Mouse (Mus musculus): ENCODE results near the gene Tnni1.

Gene Tnni1

DNA sequence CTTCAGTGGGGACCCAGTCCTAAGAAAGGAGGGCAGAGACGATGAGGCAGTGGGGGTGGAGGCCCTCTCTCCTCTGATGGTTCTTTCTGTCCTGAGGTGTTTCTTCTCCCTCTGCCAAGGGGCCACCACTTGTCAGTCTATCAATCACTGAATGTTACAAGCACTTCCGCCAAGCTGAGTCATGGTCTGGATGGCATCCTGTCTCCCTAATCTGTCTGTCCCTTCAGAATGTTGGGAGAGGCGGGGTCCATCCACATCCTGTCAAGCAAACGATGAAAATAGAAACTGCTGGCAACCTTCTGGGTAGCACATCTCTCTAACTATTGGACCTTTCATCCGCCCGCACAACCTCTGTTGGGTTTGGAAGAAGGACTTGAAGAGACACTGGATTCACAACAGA is 65.2 kb downstream of the Tnni1 start:
- DNase-seq (ENCODE audit: low spot score in 2 of 2): no peak

DNA sequence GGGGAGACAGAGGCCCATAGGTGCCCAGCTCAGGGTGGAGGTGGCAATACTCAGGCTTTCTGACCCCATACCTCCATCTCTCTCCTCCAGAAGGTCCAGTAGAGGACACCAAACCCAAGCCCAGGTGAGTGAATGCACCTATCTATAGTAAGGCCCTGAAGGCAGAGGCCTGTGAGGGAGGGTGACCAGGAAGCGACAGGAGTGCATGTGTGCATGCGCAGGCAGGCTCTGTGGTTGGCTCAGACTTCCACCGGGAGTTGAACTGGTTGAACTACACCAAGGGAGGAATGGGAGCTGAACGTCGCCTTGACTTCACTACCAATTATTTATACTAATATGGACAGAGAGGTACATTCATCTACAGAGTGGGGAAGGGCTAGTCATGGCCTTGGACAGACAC is 67.4 kb downstream of the Tnni1 start:
- DNase-seq (ENCODE audit: low spot score in 2 of 2): no peak

DNA sequence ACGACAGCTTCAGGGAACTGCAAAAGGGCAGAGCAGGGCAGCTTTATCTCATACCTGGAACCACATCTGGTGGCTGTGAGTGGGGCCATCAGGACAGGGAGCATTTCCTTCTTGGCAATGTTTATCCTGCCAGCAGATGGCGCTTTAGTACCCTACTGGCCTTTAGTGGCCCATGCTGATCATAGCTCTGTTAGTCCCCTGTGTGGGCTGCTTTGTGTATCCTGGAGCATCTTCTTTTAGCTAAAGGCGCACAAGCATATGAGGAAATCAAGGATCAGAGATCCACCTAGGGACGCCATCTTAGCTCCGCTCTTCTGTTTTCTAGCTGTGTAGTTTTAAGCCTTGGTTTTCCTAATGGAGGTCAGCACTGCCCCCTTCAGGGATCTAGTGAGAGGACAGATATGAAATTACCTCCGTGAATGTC is 67.9 kb downstream of the Tnni1 start:
- DNase-seq (ENCODE audit: low spot score in 2 of 2): peak in 1 of 2 experiments; percentile 16

DNA sequence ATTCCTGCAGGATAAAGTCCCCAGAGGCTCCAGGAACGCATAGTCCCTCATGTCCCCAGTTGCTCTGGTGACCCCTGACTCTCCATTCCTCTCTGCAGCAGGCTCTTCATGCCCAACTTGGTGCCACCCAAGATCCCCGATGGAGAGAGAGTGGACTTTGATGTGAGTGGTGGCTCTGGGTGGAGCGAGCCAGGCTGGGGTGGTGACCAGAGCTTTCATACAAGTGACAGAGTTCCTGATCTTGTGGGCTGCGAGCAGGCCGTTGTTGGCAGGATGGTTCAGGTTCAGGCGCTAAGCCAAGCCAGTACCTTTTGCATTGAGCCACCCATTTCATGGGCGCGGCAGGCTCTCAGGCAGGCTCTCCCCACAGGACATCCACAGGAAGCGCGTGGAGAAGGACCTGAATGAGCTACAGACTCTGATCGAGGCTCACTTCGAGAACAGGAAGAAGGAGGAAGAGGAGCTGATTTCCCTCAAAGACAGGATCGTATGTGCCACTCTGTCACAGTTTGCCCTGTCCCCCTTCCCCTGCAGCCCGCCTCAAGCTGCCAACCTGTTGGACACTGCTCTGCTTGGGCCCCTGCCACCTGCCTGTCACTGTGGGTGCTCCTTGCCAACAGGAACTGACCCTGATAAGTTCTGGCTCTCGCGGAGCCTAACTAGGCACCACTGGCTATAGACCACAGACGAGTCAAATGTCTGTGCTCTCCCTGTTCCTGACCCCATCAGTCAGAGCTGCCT is 68.5 kb downstream of the Tnni1 start:
- no peak for DNase-seq (ENCODE audit: low spot score in 2 of 2)

DNA sequence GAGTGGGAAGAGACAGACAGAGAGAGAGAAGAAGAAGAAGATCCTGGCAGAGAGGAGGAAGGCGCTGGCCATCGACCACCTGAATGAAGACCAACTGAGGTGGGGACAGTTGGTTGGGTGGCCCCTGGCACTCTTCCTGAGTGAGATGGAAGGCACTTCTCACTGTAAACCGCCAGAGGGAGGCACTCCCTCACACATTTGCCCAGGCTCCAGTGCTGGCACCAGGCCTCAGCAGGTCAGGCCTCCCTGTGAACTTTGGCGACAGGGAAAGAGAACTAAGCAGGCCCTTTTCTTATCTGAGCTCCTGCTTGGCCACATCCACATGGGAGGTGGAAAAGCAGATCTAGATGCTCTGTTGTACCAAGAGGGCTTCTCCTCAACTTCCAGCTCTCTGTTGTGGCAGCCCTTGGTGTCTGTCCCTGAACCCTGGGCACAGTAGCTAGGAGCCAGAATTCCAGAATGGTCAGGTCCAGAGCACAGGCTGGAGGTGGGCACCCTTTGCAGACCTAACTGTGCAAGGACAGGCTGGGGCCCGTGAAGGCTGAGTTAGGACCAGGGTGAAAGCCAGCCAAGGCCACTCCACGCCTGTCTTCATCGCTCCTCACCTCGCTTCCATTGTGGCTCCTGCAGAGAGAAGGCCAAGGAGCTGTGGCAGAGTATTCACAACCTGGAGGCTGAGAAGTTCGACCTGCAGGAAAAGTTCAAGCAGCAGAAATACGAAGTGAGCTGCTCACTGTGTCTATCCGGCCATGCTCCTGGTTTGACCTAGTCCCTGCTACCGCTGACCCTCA is 71.7 kb downstream of the Tnni1 start:
- DNase-seq (ENCODE audit: low spot score in 2 of 2): no peak

DNA sequence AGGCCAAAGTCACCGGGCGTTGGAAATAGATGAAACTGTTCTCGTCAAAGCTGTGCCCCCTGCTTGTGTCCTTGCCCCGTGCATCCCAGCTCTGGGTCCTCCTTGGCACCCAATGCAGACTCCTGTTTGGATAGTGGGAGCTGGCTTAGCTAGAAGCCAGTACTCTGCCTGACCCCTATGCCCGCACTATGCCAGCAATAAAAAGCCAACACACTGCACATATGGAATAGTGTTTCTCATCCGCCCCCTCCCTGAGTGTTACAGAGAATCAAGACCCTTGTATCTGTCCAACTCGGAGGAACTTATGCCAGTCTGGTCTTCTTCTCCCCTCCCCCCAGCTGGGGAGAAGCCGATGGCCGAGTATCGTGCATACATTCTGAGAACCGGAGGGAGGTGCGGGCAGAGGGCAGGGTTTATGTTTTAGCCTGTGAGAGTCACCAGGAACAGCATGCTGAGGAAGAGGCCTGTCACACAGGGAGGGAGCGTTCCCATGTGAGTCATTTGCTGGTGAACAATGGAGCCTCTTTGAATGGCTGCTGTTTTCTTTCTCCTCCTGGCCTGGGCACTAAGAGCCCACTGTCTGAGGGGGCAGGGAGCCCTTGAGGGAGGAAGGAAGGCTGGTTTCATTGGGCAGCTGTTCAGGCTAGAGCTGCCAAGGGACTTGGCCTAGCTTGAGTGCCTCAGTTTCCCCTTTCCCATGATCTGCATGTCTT is 73.0 kb downstream of the Tnni1 start:
- no peak for DNase-seq (ENCODE audit: low spot score in 2 of 2)

DNA sequence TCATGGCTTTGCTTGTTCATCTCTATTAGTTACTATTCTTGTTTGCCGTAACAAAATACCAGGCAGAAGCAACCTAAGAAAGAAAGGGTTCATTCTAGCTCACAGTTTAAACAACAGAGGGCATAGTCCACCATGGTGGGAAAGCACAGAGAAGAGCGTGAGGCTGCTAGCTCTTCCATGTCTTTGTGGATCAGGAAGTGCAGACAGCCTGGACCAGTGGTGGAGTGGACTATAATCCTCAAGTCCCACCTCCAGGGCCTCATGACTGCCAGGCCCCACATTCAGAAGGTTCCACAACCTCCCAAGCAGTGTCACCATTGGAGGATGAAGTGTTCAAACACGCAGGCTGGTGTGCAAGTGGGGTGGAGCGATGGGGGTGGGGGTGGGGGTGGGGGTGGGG is 74.0 kb downstream of the Tnni1 start:
- DNase-seq (ENCODE audit: low spot score in 2 of 2): no peak

DNA sequence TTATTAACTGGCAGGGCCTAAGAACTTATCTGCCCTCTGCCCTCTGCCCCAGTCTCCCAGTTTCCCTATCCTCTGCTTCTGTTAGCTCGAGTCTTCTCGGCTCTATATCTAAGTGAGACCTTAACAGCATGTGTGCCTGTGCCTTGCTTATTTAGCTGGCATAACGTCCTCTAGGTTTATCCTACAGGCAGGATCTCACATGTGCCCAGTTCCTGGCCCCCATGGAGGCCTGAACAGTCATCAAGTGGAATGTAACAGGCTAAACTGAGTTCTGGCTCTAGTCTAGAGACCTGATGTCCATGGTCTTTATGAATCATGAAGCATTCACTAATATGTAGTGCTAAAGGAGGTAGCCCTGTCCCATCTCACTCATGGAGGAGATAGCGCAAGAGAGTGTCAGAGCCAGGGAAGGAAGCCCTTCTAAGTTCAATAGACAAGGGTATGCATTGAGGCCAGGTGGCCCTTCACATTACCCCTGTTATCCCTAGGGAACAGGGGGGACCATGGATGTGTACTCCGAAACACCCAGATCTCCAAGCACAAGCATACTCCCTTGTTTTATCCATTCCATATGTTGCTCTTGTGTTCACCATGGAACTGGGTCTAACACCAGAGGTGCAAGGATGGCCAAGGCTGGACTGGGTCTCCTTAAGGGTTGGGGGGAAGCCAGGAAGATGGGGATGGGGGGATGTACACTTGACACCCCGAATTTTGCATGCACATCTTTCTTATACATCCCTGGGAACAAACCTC is 75.5 kb downstream of the Tnni1 start:
- DNase-seq (ENCODE audit: low spot score in 2 of 2): no peak

DNA sequence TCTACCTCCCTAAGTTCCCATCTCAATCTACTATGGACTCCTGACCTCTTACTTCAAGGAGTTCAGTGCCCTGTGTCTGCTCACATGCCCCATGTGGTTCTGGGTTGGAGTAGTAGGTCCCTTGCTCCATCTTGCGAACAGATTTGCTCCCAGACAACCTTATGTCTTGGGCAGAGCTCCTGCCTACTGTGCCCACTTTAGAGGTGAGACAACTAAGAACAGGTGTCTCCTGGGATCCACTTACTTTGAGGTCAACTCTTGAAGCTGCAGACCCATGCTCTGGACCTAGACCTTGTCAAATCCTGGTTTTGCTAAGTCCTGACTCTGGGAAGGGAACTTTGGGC is 76.1 kb downstream of the Tnni1 start:
- DNase-seq (ENCODE audit: low spot score in 2 of 2): no peak

DNA sequence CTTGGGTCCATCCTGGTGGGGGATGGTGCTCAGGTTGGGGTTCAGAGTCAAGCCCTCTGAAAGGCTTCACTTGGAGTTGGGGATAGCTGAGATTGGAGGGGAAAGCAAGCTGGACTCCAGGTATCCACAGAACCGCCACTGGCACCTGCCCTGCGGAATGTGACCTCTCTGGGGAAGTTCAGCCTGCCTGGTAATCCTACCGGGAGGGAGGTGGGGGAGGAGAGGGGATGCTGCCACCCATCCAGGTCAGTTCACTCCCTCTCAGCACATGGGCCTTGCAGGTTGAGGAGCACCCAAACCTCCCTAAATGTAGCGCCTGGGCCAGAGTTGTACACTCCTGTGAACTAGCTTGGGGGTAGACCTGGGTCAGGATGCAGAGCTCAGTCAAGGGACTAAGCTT is 76.8 kb downstream of the Tnni1 start:
- DNase-seq (ENCODE audit: low spot score in 2 of 2): no peak

DNA sequence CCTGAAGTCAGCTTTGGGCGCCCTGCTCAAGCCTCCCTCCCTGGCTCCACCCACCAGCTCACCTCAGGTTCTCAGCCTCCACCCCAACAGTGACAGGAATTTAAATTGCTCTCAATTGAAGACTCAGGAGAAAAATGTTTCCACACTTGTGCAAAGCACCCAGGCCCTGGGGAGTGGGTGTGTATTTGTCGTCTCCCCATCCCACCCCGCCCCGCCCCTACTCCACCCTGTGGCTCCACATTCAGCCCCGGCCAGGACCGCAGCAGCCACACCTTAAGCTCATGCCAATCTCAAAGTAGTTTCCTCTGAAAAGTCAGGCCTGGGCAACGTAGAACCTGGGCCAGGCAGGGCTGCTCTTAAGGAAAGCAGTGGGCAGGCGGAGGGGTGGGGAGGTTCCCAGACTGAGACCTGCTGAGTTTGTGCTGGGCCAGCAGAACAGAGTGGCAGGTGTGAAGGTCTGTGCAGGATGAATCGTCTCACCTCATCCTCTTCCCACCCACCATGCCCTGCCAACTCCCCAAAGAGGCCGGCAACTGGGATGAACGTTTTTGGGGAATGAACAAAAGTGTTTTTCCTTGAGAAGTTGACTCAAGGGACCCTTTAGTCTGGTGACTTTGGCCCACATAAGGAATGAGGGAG is 78.0 kb downstream of the Tnni1 start:
- DNase-seq (ENCODE audit: low spot score in 2 of 2): no peak

DNA sequence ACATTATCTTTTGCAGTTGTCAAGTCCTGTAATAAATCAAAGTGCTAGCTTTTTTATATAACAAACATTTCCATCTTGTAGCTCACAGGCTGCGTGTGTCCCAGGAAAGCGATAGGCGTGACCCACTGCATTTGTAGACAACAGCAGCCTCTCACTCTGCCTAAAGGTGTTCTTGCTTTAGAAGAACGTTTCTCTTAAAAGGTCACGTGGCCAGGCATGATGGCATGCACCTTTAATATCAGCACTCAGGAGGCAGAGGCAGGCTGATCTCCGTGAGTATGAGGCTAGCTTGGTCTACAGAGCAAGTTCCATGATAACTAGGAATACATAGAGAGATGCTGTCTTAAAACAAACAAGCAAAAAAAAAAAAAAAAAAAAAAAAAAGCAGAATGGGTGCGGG is 79.3 kb downstream of the Tnni1 start:
- DNase-seq (ENCODE audit: low spot score in 2 of 2): no peak
